Mouse (Mus musculus) liver, embryonic 14.5 days (tissue): ENCODE data around the gene Tmem94. TPM values are rescaled to one million over a fixed set of nuclear protein-coding genes. Genes with fewer than 3 reads are reported as not detected.

ENCODE experiments used
- ATAC-seq: fragments of 200-750 bp; cut with Nextera tagmentation; 2 replicates; pipeline ENCODE4 v1.8.0; 2017; ENCODE audit warnings: moderate number of reproducible peaks, mild to moderate bottlenecking, moderate library complexity; ENCODE audit not compliant: insufficient read depth
- DNase-seq, 3 experiments: peaks; one replicate each; pipeline ENCODE4 v3.0.0-alpha.2; 2012 to 2013; ENCODE audit warnings: low read depth in 3 of 3, low spot score in 3 of 3
- H3K27ac ChIP-seq: fragments of 300-500 bp; sonication (generic); 2 replicates; pipeline ENCODE4 v1.5.1; 2014; ENCODE audit warnings: moderate library complexity, mild to moderate bottlenecking, control low read depth, inconsistent platforms
- H3K27me3 ChIP-seq: fragments of 300-500 bp; sonication (generic); 2 replicates; pipeline ENCODE4 v1.6.1; 2014; ENCODE audit warnings: mild to moderate bottlenecking, low read length, moderate library complexity; ENCODE audit not compliant: control insufficient read depth, insufficient read depth
- H3K36me3 ChIP-seq: fragments of 300-500 bp; sonication (generic); replicated peaks from 2 replicates; pipeline ENCODE4 v1.6.1; 2014; ENCODE audit warnings: low read depth; ENCODE audit not compliant: control insufficient read depth, insufficient read depth
- H3K4me1 ChIP-seq, 2 experiments: fragments of 200-500 bp in 1 of 2; fragments of 300-500 bp in 1 of 2; sonication (generic) in 1 of 2; replicated peaks; 2 replicates each; pipeline ENCODE4 v1.6.1; 2012 to 2014; ENCODE audit warnings: antibody characterized with exemption in 1 of 2, inconsistent platforms in 1 of 2, low read length in 1 of 2; ENCODE audit not compliant: control insufficient read depth in 2 of 2, insufficient read depth in 2 of 2
- H3K4me2 ChIP-seq: fragments of 300-500 bp; sonication (generic); 2 replicates; pipeline ENCODE4 v1.6.1; 2014; ENCODE audit warnings: low read depth, mild to moderate bottlenecking, control low read depth, moderate library complexity
- H3K4me3 ChIP-seq, 2 experiments: fragments of 200-500 bp in 1 of 2; fragments of 300-500 bp in 1 of 2; sonication (generic) in 1 of 2; 2 replicates each; pipeline ENCODE4 v1.5.1; 2012 to 2014; ENCODE audit warnings: low read depth in 2 of 2, low read length in 2 of 2, mild to moderate bottlenecking in 2 of 2, control low read depth in 1 of 2, inconsistent platforms in 1 of 2, moderate library complexity in 1 of 2; ENCODE audit not compliant: insufficient read depth in 1 of 2
- H3K9ac ChIP-seq: fragments of 300-500 bp; sonication (generic); replicated peaks from 2 replicates; pipeline ENCODE4 v1.6.1; 2014; ENCODE audit warnings: mild to moderate bottlenecking, control low read depth, moderate library complexity
- H3K9me3 ChIP-seq: fragments of 300-500 bp; sonication (generic); 2 replicates; pipeline ENCODE4 v1.6.1; 2016; ENCODE audit warnings: low read length, mixed read lengths; ENCODE audit not compliant: control insufficient read depth
- CTCF ChIP-seq: IDR thresholded peaks from 2 replicates; pipeline ENCODE4 v1.5.1; 2016; ENCODE audit warnings: antibody characterized with exemption, low read depth, control low read depth
- EP300 ChIP-seq: IDR thresholded peaks from 2 replicates; pipeline ENCODE4 v1.6.1; 2016; ENCODE audit warnings: antibody characterized with exemption, low read depth
- WGBS: fragments of 180-500 bp; shearing (Covaris S2); extraction: QIAGEN DNeasy Blood & Tissue Kit; methylation state at CpG from one replicate; pipeline ENCODE4 v1.1.7; 2014; ENCODE audit not compliant: insufficient replicate concordance; 5-methylcytosine and 5-hydroxymethylcytosine counted together
- polyA plus RNA-seq, 2 experiments: library from polyadenylated mRNA; depleted of rRNA in 1 of 2; stranded (reverse) in 1 of 2; unstranded in 1 of 2; fragments of >200 nt; fragmentation: Nextera tagmentation in 1 of 2; extraction: Ambion mirVana in 1 of 2; gene quantifications; 2 replicates each; pipeline versions ENCODE4 v1.2.1 to v1.2.3; 2012 to 2014

The Tmem94 gene
- polyA plus RNA-seq, 2 experiments: 3.7 to 11.0 TPM

DNA sequence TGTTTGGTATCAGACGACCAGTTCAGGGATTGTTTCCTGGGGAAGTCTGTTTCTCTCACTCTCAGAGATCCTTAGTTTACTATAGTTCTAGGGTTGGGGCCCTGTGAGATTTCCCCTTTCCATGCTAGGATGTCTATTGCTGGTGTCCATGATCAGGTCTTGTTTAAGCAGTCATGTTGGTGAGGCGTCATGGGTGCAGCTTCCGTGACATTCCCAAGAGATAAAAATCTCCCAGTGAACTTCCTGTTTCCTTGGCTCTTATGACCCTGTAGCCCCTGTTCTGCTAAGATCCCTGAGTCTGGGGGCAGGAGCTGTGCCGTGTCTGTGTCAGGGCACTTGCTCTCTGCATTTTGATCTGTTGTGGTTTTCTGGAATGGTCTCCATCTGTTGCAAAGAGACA, 9.4 kb downstream of the Tmem94 start:
- peaks cover 19 to 34% of the 10 kb centered on the region in 2 experiments for H3K4me1 ChIP-seq
- no peaks in the 10 kb centered on the region for H3K9me3 ChIP-seq
- H3K27ac ChIP-seq: no peak overlapping the region
- H3K4me3 ChIP-seq: no peak overlapping the region
- DNase-seq (no peak), ATAC-seq (no peak)
- no peak for TF ChIP-seq CTCF
- no peak for TF ChIP-seq EP300
- H3K27me3 ChIP-seq: no peaks in the 10 kb centered on the region
- no peaks in the 10 kb centered on the region for H3K36me3 ChIP-seq
- 45% methylated on average over 4 of the region's 4 CpGs for WGBS
- no peak overlapping the region for H3K4me2 ChIP-seq
- no peak overlapping the region for H3K9ac ChIP-seq

DNA sequence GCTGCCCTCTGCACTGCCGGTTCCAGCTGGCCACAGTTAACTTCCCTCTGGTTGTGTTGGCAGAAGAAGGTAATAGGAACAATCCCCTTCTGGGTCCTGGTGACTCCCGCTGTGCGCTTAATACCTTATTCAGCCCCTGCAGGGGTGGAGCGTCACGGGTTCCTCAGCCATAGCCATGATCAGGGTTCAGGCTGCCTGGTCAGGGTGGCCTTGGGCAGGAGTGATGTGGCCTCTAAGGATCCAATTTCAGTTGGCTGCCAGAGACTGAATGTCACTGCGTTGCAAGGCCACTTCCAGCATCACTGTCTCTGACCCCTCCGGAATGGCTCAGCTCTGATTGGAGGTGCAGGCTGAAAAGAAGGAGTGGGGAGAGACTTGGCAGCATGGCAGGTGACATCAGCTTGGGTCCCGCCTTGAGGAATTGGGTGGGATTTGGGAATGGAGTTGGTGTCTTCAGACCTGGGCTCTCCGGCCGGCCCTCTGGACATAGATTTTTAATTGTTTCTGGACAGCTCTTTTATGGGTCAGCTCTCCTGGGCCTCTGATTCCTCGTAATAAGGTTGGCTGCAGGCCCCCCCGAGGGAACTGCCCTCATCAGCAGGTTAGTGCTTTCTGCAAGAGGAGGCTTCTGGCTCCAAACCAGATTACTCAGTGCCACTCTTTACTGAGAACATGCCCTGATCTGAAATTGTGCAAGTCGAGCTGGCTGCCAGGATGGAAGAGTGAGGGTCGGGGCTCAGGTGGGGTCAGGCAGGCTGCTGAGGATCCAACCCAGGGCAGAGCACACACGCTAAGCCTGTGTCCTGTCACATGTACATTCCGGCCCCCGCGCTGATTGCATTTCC, 10.8 kb downstream of the Tmem94 start:
- DNase-seq (no peak), ATAC-seq (no peak)
- H3K9ac ChIP-seq: no peak overlapping the region
- H3K27me3 ChIP-seq: no peaks in the 10 kb centered on the region
- peaks cover 28 to 35% of the 10 kb centered on the region in 2 experiments for H3K4me1 ChIP-seq
- no peak overlapping the region for H3K4me3 ChIP-seq
- no peak overlapping the region for H3K27ac ChIP-seq
- H3K36me3 ChIP-seq: no peaks in the 10 kb centered on the region
- TF ChIP-seq EP300: no peak
- no peak for TF ChIP-seq CTCF
- H3K4me2 ChIP-seq: no peak overlapping the region
- 73% methylated on average over 18 of the region's 18 CpGs for WGBS
- H3K9me3 ChIP-seq: no peaks in the 10 kb centered on the region

DNA sequence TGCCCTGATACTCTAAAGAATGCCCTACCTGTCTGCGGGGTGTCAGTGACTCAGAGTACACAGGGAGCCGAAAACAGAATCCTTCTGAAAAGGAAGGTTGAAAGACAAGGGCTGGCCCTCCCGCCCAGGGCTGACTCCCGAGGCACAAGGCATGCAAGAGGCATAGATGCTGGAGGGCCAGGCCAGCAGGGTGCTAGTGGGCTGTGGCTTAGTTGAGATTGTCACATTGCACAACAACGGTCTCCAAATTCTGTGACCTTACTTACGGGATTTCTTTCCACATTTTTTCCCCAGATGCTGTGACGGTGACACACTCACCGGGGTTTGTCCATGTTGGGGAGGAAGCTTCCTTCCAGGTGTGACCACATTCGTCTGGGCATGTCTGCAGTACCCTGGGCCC, 11.7 kb downstream of the Tmem94 start:
- peaks cover 29 to 35% of the 10 kb centered on the region in 2 experiments for H3K4me1 ChIP-seq
- DNase-seq: no peak
- H3K27ac ChIP-seq: peak overlapping the region; percentile 27; the same call in 1 of the 2 replicates
- WGBS: 73% methylated on average over 9 of the region's 9 CpGs
- TF ChIP-seq EP300 (no peak), CTCF (no peak)
- no peaks in the 10 kb centered on the region for H3K36me3 ChIP-seq
- no peaks in the 10 kb centered on the region for H3K27me3 ChIP-seq
- H3K4me3 ChIP-seq: no peak overlapping the region
- no peaks in the 10 kb centered on the region for H3K9me3 ChIP-seq
- H3K9ac ChIP-seq: no peak overlapping the region
- H3K4me2 ChIP-seq: no peak overlapping the region
- ATAC-seq: no peak

DNA sequence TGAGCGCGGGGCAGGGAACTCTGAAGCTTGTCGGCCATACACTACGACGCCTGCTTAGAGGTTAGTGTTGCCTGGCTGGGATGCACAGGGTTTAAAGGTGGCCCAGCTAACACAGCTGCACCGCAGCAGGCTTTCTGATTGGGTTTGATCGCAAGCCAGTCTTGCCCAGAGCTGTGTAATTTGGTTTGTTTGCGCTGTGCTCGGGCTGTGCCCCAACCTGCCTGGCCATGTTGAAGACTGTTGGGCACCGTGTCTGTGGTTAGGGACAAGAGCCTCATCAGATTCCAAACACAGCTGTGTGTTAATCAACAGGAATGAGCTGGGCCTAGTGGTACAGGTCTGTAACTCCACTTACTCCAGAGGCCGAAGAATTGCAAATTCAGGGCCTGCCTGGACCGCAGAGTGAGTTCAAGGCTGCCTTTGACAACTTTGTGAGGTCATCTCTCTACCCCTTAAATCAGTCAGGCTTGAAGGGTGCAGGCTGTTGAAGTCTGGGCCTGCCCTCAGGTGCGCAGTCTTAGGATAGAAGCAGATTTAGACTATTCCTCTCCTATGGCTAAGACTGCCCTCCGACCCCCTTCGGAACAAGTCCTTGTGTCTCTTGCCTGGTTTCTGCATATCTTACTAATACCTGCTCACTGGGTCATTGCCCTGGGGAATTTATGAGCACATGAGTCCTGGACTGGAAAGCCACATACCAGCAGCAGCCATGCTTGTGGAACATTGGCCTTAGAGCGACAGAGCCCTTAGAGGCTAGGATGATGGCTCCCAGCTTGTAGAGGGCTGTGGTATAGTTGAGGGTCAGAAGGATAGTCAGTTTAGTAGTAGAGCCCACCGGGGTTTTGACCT, 12.5 kb downstream of the Tmem94 start:
- H3K27me3 ChIP-seq: no peaks in the 10 kb centered on the region
- peak overlapping the region; percentile 91 for H3K27ac ChIP-seq
- WGBS: 86% methylated on average over 17 of the region's 17 CpGs
- H3K4me3 ChIP-seq: no peak overlapping the region
- peaks cover 29 to 35% of the 10 kb centered on the region in 2 experiments for H3K4me1 ChIP-seq
- no peaks in the 10 kb centered on the region for H3K36me3 ChIP-seq
- H3K9ac ChIP-seq: no peak overlapping the region; the same call in 1 of the 2 replicates
- no peak overlapping the region for H3K4me2 ChIP-seq
- ATAC-seq (no peak), DNase-seq (no peak)
- no peaks in the 10 kb centered on the region for H3K9me3 ChIP-seq
- no peak for TF ChIP-seq CTCF
- TF ChIP-seq EP300: no peak
